Mouse (Mus musculus) MEL (cell line): ENCODE measurements at regions not wholly inside any gene's neighbourhood (a gene's known extent, or its start where the extent isn't known, plus 50 kb on each side); places are given as distances from the start of the nearest gene placed in this dataset.

Experiments
- DNase-seq: peaks from one replicate; pipeline ENCODE4 v3.0.0; 2011; ENCODE audit warnings: low read depth, low spot score
- H3K27ac ChIP-seq: 2 replicates; pipeline ENCODE4 v1.5.1; 2012; ENCODE audit warnings: low read depth, mild to moderate bottlenecking, control low read depth, low read length, moderate library complexity; ENCODE audit not compliant: control insufficient read depth
- H3K27me3 ChIP-seq, 2 experiments: fragments of 150-350 bp in 1 of 2; sonication (generic) in 1 of 2; 2 replicates each; pipeline ENCODE4 v1.6.1; 2012; ENCODE audit warnings: low read length in 2 of 2, mild to moderate bottlenecking in 2 of 2, improper control_type of control experiment in 1 of 2, moderate library complexity in 1 of 2; ENCODE audit not compliant: insufficient read depth in 2 of 2, control insufficient read depth in 1 of 2
- H3K36me3 ChIP-seq, 2 experiments: 2 replicates each; pipeline ENCODE4 v1.6.1; 2012 to 2014; ENCODE audit warnings: low read length in 2 of 2, improper control_type of control experiment in 1 of 2, inconsistent platforms in 1 of 2, mild to moderate bottlenecking in 1 of 2; ENCODE audit not compliant: insufficient read depth in 2 of 2, control insufficient read depth in 1 of 2
- H3K4me1 ChIP-seq, 2 experiments: fragments of 150-350 bp in 1 of 2; sonication (generic) in 1 of 2; 2 replicates each; pipeline ENCODE4 v1.6.1; 2012; ENCODE audit warnings: low read length in 2 of 2, improper control_type of control experiment in 1 of 2, mild to moderate bottlenecking in 1 of 2; ENCODE audit not compliant: insufficient read depth in 2 of 2, control insufficient read depth in 1 of 2
- H3K4me3 ChIP-seq, 2 experiments: fragments of 150-350 bp in 1 of 2; sonication (generic) in 1 of 2; 2 replicates each; pipeline ENCODE4 v1.5.1; 2012; ENCODE audit warnings: low read depth in 2 of 2, low read length in 2 of 2, mild to moderate bottlenecking in 2 of 2, moderate library complexity in 2 of 2, control low read depth in 1 of 2, improper control_type of control experiment in 1 of 2; ENCODE audit not compliant: control insufficient read depth in 1 of 2, insufficient read depth in 1 of 2
- H3K79me2 ChIP-seq: 2 replicates; pipeline ENCODE4 v1.6.1; 2012; ENCODE audit warnings: mild to moderate bottlenecking, low read length, moderate library complexity; ENCODE audit not compliant: control insufficient read depth, poor library complexity, insufficient read depth
- H3K9ac ChIP-seq: 2 replicates; pipeline ENCODE4 v1.6.1; 2012; ENCODE audit warnings: low read depth, mild to moderate bottlenecking, control low read depth, low read length, moderate library complexity; ENCODE audit not compliant: control insufficient read depth, poor library complexity, severe bottlenecking
- H3K9me3 ChIP-seq: fragments of 150-350 bp; sonication (generic); replicated peaks from 2 replicates; pipeline ENCODE4 v1.6.1; 2012; ENCODE audit warnings: mild to moderate bottlenecking, low read length, improper control_type of control experiment, moderate library complexity; ENCODE audit not compliant: insufficient read depth
- CHD1 ChIP-seq: IDR thresholded peaks from 2 replicates; pipeline ENCODE4 v1.6.1; 2012; ENCODE audit warnings: low read depth, mild to moderate bottlenecking, inconsistent platforms, low read length, improper control_type of control experiment
- CTCF ChIP-seq, 3 experiments: IDR thresholded peaks in 2 of 3; conservative IDR thresholded peaks in 1 of 3; 2 replicates each; pipeline ENCODE4 v1.5.1; 2011 to 2012; ENCODE audit warnings: low read length in 3 of 3, low read depth in 2 of 3, mild to moderate bottlenecking in 2 of 3, improper control_type of control experiment in 1 of 3, inconsistent platforms in 1 of 3, mixed read lengths in 1 of 3, moderate library complexity in 1 of 3; ENCODE audit not compliant: control insufficient read depth in 1 of 3, insufficient read depth in 1 of 3, poor library complexity in 1 of 3, severe bottlenecking in 1 of 3
- EP300 ChIP-seq, 2 experiments: IDR thresholded peaks; 2 replicates each; pipeline ENCODE4 v1.6.1; 2011; ENCODE audit warnings: improper control_type of control experiment in 2 of 2, low read length in 2 of 2, low read depth in 1 of 2, mild to moderate bottlenecking in 1 of 2
- GATA1 ChIP-seq: IDR thresholded peaks from 2 replicates; pipeline ENCODE4 v1.6.1; 2011; ENCODE audit warnings: low read depth, low read length, improper control_type of control experiment
- HCFC1 ChIP-seq: IDR thresholded peaks from 2 replicates; pipeline ENCODE4 v1.6.1; 2012; ENCODE audit warnings: low read depth, mild to moderate bottlenecking, inconsistent platforms, low read length, improper control_type of control experiment, moderate library complexity
- JUND ChIP-seq: IDR thresholded peaks from 2 replicates; pipeline ENCODE4 v1.6.1; 2011; ENCODE audit warnings: low read depth, mild to moderate bottlenecking, improper control_type of control experiment, low read length
- MAFK ChIP-seq: IDR thresholded peaks from 2 replicates; pipeline ENCODE4 v1.6.1; 2011; ENCODE audit warnings: low read depth, mild to moderate bottlenecking, low read length, improper control_type of control experiment, borderline replicate concordance
- MAX ChIP-seq: IDR thresholded peaks from 2 replicates; pipeline ENCODE4 v1.6.1; 2011; ENCODE audit warnings: low read length, improper control_type of control experiment
- MEF2A ChIP-seq: IDR thresholded peaks from 2 replicates; pipeline ENCODE4 v1.6.1; 2014; ENCODE audit warnings: low read depth, mild to moderate bottlenecking, inconsistent platforms, low read length, improper control_type of control experiment; ENCODE audit not compliant: poor library complexity, insufficient replicate concordance, severe bottlenecking; ENCODE audit errors: extremely low read depth
- MYC ChIP-seq: IDR thresholded peaks from 2 replicates; pipeline ENCODE4 v1.6.1; 2011; ENCODE audit warnings: low read depth, mild to moderate bottlenecking, low read length, improper control_type of control experiment, moderate library complexity
- NELFE ChIP-seq: IDR thresholded peaks from 2 replicates; pipeline ENCODE4 v1.6.1; 2011; ENCODE audit warnings: low read depth, low read length, improper control_type of control experiment
- NRF1 ChIP-seq: IDR thresholded peaks from 2 replicates; pipeline ENCODE4 v1.6.1; 2014; ENCODE audit warnings: low read depth, mild to moderate bottlenecking, inconsistent platforms, low read length, improper control_type of control experiment, moderate library complexity; ENCODE audit not compliant: poor library complexity, insufficient read depth, severe bottlenecking
- POLR2A ChIP-seq, 2 experiments: IDR thresholded peaks; 2 replicates each; pipeline ENCODE4 v1.6.1; 2011 to 2012; ENCODE audit warnings: low read length in 2 of 2, mild to moderate bottlenecking in 2 of 2, control low read depth in 1 of 2, improper control_type of control experiment in 1 of 2, low read depth in 1 of 2, moderate library complexity in 1 of 2; ENCODE audit not compliant: control insufficient read depth in 1 of 2, insufficient read depth in 1 of 2, poor library complexity in 1 of 2
- POLR2AphosphoS5 ChIP-seq: IDR thresholded peaks from 2 replicates; pipeline ENCODE4 v1.6.1; 2012; ENCODE audit warnings: low read depth, borderline replicate concordance, mild to moderate bottlenecking, inconsistent platforms, low read length, moderate library complexity, mixed read lengths
- RAD21 ChIP-seq: IDR thresholded peaks from 2 replicates; pipeline ENCODE4 v1.6.1; 2011; ENCODE audit warnings: mild to moderate bottlenecking, low read depth, low read length, improper control_type of control experiment
- RCOR1 ChIP-seq: IDR thresholded peaks from 2 replicates; pipeline ENCODE4 v1.6.1; 2012; ENCODE audit warnings: low read depth, mild to moderate bottlenecking, inconsistent platforms, low read length, improper control_type of control experiment
- SIN3A ChIP-seq: IDR thresholded peaks from 2 replicates; pipeline ENCODE4 v1.6.1; 2012; ENCODE audit warnings: low read length, improper control_type of control experiment, inconsistent platforms
- TAL1 ChIP-seq: IDR thresholded peaks from 2 replicates; pipeline ENCODE4 v1.6.1; 2012; ENCODE audit warnings: mild to moderate bottlenecking, inconsistent platforms, low read length, moderate library complexity, mixed read lengths
- TBP ChIP-seq: IDR thresholded peaks from 2 replicates; pipeline ENCODE4 v1.8.0; 2011; ENCODE audit warnings: low read depth, low read length, improper control_type of control experiment
- UBTF ChIP-seq: IDR thresholded peaks from 2 replicates; pipeline ENCODE4 v1.6.1; 2012; ENCODE audit warnings: low read depth, mild to moderate bottlenecking, inconsistent platforms, low read length, improper control_type of control experiment, moderate library complexity, borderline replicate concordance; ENCODE audit not compliant: insufficient read depth
- USF1 ChIP-seq: IDR thresholded peaks from 2 replicates; pipeline ENCODE4 v1.6.1; 2014; ENCODE audit warnings: low read depth, mild to moderate bottlenecking, inconsistent platforms, low read length, improper control_type of control experiment, moderate library complexity
- ZC3H11A ChIP-seq: IDR thresholded peaks from 2 replicates; pipeline ENCODE4 v1.6.1; 2012; ENCODE audit warnings: low read depth, mild to moderate bottlenecking, inconsistent platforms, low read length, improper control_type of control experiment
- ZKSCAN1 ChIP-seq: IDR thresholded peaks from 2 replicates; pipeline ENCODE4 v1.6.1; 2012; ENCODE audit warnings: low read depth, mild to moderate bottlenecking, inconsistent platforms, low read length, improper control_type of control experiment, moderate library complexity
- ZMIZ1 ChIP-seq: IDR thresholded peaks from 2 replicates; pipeline ENCODE4 v1.6.1; 2012; ENCODE audit warnings: low read depth, mild to moderate bottlenecking, inconsistent platforms, low read length, improper control_type of control experiment, moderate library complexity

- Histone ChIP-seq H3K27me3 (no peaks in the 10 kb centered on the region), H3K9ac (no peak overlapping the region), H3K36me3 (no peaks in the 10 kb centered on the region), H3K27ac (no peak overlapping the region), H3K79me2 (no peaks in the 10 kb centered on the region), H3K9me3 (no peaks in the 10 kb centered on the region), H3K4me3 (no peak overlapping the region), H3K4me1 (no peaks in the 10 kb centered on the region)
- TF ChIP-seq POLR2AphosphoS5 = no peak
- TF ChIP-seq MYC = no peak
- no peak for TF ChIP-seq ZKSCAN1
- TF ChIP-seq POLR2A (IDR thresholded peaks at IDR 0.05; ENCODE audit: control insufficient read depth in 1 of 2, insufficient read depth in 1 of 2, low read depth in 1 of 2, low read length in 2 of 2, poor library complexity in 1 of 2) = no peak
- no peak for TF ChIP-seq TBP
- TF ChIP-seq TAL1 = no peak
- no peak for TF ChIP-seq ZMIZ1
- TF ChIP-seq CTCF (IDR thresholded peaks at IDR 0.05 in 2 of 3, conservative IDR thresholded peaks at IDR 0.05 in 1 of 3; ENCODE audit: control insufficient read depth in 1 of 3, insufficient read depth in 1 of 3, low read depth in 2 of 3, low read length in 3 of 3, poor library complexity in 1 of 3, severe bottlenecking in 1 of 3) = no peak
- no peak for TF ChIP-seq MAFK
- no peak for TF ChIP-seq SIN3A
- no peak for TF ChIP-seq USF1
- TF ChIP-seq ZC3H11A = no peak
- no peak for TF ChIP-seq CHD1
- no peak for TF ChIP-seq RAD21
- no peak for TF ChIP-seq JUND
- TF ChIP-seq MAX = no peak
- no peak for TF ChIP-seq HCFC1
- no peak for DNase-seq
Measured at GRCm38 (mm10) chrX:12287656-12288561, 127.8 kb upstream of the Bcor start.

- no peaks in the 10 kb centered on the region for H3K36me3 ChIP-seq
- no peaks in the 10 kb centered on the region for H3K27me3 ChIP-seq
Measured at GRCm38 (mm10) chrX:12288562-12289117, 128.5 kb upstream of the Bcor start.

More at GRCm38 (mm10) chrX:12288562-12289117, 128.5 kb upstream of the Bcor start:
- TF ChIP-seq NELFE (no peak), HCFC1 (no peak), TBP (no peak), ZMIZ1 (no peak), SIN3A (no peak), RAD21 (no peak), CHD1 (no peak), MEF2A (no peak), EP300 (IDR thresholded peaks at IDR 0.05; ENCODE audit: low read depth in 1 of 2, low read length in 2 of 2) (no peak), RCOR1 (no peak), UBTF (no peak), GATA1 (no peak), NRF1 (no peak)
- Histone ChIP-seq H3K9me3 (no peaks in the 10 kb centered on the region), H3K9ac (no peak overlapping the region), H3K79me2 (no peaks in the 10 kb centered on the region), H3K27ac (no peak overlapping the region), H3K4me1 (no peaks in the 10 kb centered on the region), H3K4me3 (no peak overlapping the region)
- no peak for DNase-seq
